Mouse (Mus musculus) fat pad, adult 2 months (tissue): ENCODE measurements at regions not wholly inside any gene's neighbourhood (a gene's known extent, or its start where the extent isn't known, plus 50 kb on each side); places are given as distances from the start of the nearest gene placed in this dataset.
"Not testable (repeated sequence)": the region's sequence is repeated elsewhere in the genome, so short reads cannot be mapped to it uniquely, and the experiment has no call there.

Experiments
- DNase-seq: peaks from one replicate; pipeline ENCODE4 v3.0.0-alpha.2; 2011; ENCODE audit warnings: low read depth, low spot score; ENCODE audit errors: extremely low read depth

- no peak for DNase-seq
Measured at GRCm38 (mm10) chr3:68794380-68795014, 74.9 kb upstream of the 1110032F04Rik start.

GRCm38 (mm10) chr3:68795641-68796040 lies 73.7 kb upstream of the 1110032F04Rik start:
- DNase-seq = peak; percentile 14

- not testable (repeated sequence) for DNase-seq
Measured at GRCm38 (mm10) chr3:68798408-68798807, 71.0 kb upstream of the 1110032F04Rik start.

GRCm38 (mm10) chr3:68808866-68809265 lies 60.5 kb upstream of the 1110032F04Rik start:
- no peak for DNase-seq

- DNase-seq = no peak
Measured at GRCm38 (mm10) chr3:68813461-68813860, 55.9 kb upstream of the 1110032F04Rik start.

GRCm38 (mm10) chr3:68814011-68814690 lies 55.2 kb upstream of the 1110032F04Rik start:
- no peak for DNase-seq

- DNase-seq = no peak
Measured at GRCm38 (mm10) chr3:68815621-68816020, 53.8 kb upstream of the 1110032F04Rik start.

- DNase-seq = no peak
Measured at GRCm38 (mm10) chr3:68817321-68817720, 52.1 kb upstream of the 1110032F04Rik start.
